Mouse (Mus musculus): ENCODE measurements around the gene Slc25a48.
A peak's percentile ranks its signal among the peaks of the same experiment; 100 is the strongest.

The Slc25a48 gene

DNA sequence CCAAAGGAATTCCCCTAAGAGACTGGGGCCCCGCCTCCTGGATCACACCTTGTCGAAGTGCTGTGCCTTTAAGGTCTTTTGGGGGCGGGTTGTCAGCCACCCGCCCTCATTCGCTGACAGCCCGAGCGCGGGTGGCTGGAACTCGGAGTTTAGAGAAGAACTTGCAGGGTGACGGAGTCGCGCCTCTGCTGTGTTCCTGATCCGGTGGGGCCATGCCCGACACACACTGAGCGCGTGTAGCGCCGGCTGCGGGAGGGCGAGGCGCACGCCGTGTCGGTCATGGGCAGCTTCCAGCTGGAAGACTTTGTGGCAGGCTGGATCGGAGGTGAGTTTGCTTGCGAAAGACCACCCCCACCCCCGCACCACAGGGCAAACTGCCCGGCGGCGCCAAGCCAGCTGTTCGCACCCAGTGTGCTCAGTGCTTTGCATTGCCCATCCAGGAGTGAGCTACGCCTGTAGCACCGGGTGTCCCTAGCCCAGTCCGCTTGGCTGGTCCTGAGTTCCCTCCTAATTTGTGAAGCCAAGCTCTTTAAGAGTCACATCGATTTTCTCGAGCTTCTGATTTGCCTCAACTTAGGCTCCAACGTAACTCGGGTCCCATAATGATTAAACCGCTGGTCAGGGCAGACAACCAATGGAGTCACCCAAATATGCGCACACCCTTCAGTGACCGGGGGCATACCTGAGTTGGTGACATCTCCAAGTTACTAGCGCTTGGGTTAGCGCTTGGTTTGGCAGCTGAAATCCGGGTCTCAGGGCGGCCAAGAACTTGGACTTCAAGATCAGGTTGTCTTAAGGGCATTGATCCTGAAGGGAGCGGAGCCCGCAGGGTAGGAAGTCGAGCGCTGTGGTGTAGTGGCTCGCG is at the start of gene Slc25a48:
TSS of gene Slc25a48 (plus strand) at position 145 of the 865 bp plus-strand sequence.
- DNase-seq, result peak; percentile 83 to 89

- DNase-seq, result peak; percentile 14
Observed at GRCm38 (mm10) chr13:56397572-56397971, 40.6 kb upstream of the Slc25a48 start.

DNA sequence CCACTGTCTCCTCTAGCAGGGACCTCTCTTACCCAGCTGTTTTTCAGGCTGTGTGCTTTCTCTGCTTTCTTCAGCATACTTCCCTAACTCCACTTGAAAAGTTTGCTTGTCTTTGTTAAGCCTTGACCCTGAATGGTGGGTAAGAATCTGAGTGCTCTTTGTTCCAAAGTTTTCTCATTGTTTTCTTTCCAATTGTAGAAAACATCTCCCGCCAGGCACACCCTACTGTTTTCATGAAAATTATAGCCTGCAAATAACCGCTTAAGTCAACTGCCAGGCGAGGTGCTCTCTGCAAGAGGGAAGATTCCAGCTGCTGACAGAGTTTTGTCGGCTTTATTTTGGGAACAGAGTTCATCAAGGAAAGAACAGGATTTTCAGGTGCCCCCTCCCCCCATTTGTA is 37.0 kb upstream of the Slc25a48 start:
- no peak for DNase-seq

- no peak for DNase-seq
Observed at GRCm38 (mm10) chr13:56403381-56404086, 34.6 kb upstream of the Slc25a48 start.

- DNase-seq, result no peak
Observed at GRCm38 (mm10) chr13:56404511-56405140, 33.5 kb upstream of the Slc25a48 start.

DNA sequence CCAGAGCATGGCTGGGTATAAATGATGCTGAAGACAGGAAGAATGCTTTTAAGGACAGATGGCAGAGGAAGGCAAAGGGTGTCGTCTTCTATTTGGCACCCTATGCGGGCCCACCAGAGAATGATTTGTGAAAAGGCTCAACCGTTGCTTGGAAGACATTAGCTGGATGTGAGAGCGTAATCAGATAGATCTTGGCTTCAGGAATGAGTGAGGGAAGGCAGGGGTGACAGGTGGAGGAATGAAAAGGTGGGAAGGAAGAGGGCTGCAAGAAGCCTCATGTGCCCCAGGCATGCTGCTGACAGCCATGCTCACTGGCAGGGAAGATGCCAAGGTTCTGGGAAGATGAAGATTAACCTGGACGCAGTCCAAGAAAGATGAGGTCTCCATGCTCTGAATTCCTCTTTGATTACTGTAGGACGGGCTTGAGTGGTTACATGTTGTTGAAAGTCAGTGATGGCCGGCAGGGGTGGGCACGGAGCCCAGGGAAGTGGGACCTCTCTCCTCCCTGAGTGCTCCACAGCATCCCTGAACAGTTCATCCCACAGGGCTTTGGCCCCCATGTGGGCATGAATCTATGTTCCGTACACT is 25.8 kb upstream of the Slc25a48 start:
- DNase-seq, result no peak

DNA sequence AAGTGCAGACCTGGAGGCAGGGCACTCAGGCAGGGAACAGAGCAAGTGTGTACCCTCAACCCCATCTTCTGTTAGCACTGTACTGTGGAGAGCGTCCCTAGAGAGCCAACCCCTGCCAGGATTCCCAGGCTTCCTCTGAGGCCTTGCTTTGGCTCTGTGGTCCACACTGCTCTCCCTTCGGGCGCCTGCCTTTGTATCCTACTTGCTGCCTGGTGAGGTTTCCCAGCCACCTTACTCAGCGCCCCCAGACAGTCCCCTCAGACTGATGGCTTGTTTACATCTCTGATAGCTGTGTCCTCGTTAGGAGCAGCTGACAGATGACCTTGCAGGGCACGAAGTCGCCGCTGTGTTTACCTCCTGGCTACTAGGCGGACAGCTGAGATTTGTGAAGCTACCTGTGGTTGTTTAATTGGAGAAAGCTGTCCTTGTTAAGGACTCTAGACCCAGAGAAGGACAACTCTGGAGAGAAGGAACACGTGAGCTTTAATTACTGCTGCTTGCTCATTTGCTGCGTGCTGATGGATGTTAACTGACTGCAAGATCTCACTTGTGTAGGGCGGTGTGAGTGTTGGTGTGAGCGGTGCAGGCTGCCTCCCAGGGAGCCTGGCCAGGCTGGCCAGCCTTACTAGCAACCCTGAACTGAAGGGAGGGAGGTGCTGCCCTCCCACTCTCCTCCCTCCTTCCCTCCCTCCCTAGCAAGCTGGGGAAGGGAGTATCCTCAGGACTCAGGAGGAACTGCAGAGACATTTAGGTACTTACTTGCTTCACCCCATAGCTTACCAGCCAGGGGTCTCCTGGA is 19.3 kb upstream of the Slc25a48 start:
- DNase-seq, result no peak

- DNase-seq, result no peak
Observed at GRCm38 (mm10) chr13:56419538-56419937, 18.6 kb upstream of the Slc25a48 start.

GRCm38 (mm10) chr13:56422072-56422723 is 16.0 kb upstream of the Slc25a48 start:
- DNase-seq, result peak; percentile 76 to 88

DNA sequence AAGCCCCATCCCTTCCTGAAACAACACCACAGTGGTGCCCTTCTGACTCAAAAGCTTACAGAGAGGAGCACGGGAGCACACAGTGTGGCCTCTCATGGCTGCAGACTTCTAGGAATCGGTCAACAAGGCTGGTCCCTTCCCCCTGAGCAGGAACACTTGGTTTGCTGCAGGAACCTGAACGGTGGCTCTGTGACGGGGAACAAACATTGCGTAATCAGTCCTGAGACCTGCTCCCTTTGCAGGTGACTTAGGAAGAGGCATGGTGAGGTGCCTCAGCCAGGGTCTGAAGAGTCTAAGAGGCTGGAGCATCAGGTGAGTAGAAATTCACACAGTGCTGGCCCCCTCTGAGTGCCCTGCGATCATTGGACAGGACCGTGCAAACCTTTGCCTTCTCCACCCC is 12.2 kb upstream of the Slc25a48 start:
- no peak for DNase-seq

DNA sequence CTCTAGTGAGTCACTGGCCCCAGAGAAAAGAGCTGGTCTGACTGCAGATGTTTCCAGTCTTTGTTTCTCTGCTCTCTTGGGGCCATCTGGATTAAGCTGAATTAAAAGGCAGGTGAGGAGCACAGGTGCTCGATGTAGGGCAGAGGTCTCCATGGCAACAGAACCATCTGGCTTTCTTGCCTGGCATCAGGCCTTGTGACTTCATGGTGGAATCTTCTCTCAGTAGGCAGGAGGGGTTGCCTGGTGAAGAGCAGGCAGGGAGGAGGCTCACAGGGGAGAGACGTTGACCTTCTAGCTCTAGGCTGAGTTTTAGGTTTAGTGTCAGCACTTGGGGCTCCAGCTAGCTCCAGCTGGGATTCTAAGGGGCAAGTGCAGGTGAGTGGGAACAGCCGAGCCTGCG is 11.8 kb upstream of the Slc25a48 start, which contains the start of gene Gm3045:
TSS of gene Gm3045 (plus strand) at position 230 of the 400 bp plus-strand sequence.
- no peak for DNase-seq

- DNase-seq, result peak; percentile 76 to 93
Observed at GRCm38 (mm10) chr13:56428724-56429500, 9.2 kb upstream of the Slc25a48 start.

- DNase-seq, result no peak
Observed at GRCm38 (mm10) chr13:56432496-56432895, 5.7 kb upstream of the Slc25a48 start.

DNA sequence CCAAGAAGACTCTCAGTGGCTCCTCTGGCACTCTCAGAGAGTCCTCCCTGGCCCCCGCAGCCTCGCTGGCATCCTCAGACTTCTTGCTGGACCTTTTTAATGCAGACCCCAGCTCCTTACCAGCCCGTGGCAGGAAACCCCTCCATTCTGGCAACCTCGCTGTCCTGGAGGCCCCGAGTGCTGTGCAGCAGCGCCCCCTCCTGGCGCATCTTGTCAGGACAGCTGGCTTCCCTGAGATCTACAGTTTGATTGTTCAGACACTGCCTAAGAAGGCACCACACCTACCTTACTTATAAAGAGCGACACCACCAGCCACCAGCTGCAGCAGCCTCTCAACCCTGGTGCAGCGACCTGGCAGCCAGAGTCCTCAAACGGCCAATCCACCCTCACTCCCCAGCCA is 4.7 kb upstream of the Slc25a48 start:
- DNase-seq, result peak in 1 of 2 experiments; percentile 79

DNA sequence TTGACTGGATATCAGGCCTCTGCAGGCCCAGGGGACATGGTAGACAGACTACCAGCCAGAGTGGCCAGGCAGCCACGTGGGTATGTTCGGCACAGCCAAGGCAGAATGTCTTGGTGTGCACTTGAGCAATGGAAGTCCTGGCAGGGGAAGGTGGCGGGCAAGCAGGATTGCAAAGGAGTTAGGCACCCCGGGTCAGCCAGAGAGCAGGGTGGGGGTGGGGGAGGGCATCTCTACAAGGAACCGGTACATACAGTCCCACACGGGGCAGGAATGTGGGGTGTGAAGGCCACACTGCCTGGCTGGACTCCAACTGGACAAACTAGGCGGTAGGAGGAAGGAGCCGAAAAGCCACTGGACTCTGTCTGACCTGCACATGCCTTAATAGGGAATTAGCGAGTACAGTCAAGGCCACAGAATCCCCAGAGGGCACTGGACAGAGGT is 3.8 kb upstream of the Slc25a48 start:
- DNase-seq, result peak; percentile 89 to 93

- DNase-seq, result peak in 1 of 2 experiments; percentile 34
Observed at GRCm38 (mm10) chr13:56435615-56436287, 2.4 kb upstream of the Slc25a48 start.

DNA sequence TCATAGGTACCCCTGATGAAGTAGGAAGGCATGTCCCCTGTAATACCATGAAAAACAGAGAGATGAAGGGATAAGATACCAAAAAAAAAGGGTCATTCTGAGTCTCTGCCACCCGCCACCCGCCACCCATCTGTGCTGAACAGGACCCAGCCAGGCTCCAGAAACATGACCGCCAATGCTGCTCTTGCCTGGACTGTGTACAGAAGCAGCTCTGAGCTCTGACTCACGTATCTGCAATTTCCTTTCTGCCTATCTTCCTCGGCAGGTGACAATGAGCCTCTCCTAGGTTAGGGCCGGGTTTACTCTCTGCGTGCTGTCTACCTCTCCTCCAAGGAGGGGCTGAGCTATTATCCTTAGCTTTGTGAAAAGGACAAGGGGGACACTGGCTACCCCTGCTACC is 5.3 kb downstream of the Slc25a48 start:
- no peak for DNase-seq

DNA sequence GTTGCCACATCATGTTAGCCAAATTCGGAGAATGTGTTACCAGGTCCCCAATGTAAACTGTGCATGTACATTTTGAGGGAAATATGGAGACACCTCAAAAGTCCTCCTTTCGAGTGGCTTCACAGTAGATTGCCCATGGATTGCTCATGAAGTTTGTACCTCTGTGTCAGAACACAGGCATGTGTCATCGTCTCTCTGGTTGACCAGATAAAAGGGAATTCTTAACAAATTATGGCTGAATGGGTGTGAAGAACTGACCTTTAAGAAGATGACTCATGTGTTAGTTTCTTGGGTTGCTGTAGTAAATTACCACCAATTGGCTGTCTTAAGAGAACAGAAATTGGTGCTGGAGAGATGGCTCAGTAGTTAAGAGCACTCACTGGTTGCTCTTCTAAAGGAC is 6.0 kb downstream of the Slc25a48 start:
- DNase-seq, result no peak

DNA sequence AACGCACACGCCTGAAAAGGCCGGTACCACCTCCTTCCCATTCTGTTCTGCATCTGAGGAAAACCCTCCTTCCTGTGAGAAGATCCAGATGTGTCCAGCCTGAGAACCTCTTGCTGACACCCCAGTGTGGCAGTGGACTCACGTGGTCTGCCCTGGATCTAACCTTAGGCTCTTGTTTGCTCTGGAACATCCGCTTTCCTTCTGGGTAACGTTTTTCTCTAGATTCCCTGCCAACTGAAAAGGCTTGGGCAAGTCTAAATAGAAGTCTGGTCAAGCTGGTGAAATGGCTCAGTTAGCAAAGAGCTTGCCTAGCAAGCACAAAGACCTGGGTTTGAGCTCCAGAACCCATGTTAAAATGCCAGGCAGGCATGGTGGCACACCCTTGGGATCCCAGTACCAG is 6.8 kb downstream of the Slc25a48 start:
- DNase-seq, result no peak

Measured in kidney, postnatal 36 days (tissue).